Mouse (Mus musculus) adrenal gland, adult 10 weeks (tissue): ENCODE results near the gene Kit. TPM values are rescaled to one million over a fixed set of nuclear protein-coding genes. Genes with fewer than 3 reads are reported as not detected.

Source experiments
- polyA plus RNA-seq: library from polyadenylated mRNA; stranded (reverse); fragments of 350-450 nt; fragmentation: Illumina TruSeq; extraction: RNeasy Lipid Tissue Mini Kit (QIAGEN cat#74804); gene quantifications from one replicate; pipeline ENCODE4 v1.2.3, GENCODE M21; 2014; ENCODE audit warnings: low read depth, low replicate concordance

Kit gene
- 4.5 TPM for polyA plus RNA-seq

GRCm38 (mm10) chr5:75574852-75575566 lies at the start of gene Kit:
TSS of gene Kit (plus strand) at chr5:75574916.

